Mouse (Mus musculus): Measurements from ENCODE around the gene Tmc1.

Tmc1 gene

DNA sequence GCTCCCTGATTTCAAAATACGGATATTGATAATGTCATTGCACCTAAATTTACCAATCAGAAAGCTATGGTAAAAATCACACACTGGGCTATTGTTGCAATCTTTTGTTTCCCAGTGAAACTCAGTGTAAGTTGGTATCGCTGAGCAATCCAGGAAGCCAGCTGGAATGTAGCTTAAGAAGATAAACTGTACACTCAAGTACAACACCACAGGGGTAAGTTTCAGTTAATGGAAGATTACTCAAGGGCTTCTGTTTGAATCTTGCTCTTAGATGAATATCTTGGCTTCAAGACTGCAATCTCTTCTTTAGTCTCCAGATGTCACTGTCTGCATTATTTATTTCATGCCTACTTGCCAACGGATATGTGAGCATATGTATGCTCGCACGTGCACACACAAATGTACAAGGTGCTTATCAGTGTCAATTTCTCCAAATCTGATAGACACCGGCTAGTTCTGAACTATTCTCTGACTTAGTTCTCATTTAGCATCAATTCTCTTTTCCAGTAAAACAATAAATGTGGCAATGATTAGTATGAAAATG, 156.4 kb downstream of the Tmc1 start:
- DNase-seq: peak; percentile 39

DNA sequence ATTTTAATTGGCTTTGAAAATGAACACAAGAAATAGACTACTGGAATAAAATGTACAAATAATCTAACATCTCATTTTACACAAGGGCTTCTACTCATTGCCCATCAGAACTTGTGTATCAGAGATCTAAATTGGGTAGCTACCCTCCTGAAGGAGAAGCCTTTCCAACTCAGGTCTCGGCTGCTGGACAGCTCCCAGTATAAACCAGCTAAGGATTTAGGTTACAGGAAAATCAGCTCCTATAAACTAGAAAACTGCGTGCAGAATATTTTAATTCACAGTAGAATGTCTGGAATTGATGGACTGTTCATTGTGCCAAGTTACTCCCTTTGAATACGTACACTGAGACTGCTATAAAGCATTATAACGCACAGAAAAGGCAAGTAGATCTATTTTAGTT, 158.0 kb downstream of the Tmc1 start:
- DNase-seq: no peak

DNA sequence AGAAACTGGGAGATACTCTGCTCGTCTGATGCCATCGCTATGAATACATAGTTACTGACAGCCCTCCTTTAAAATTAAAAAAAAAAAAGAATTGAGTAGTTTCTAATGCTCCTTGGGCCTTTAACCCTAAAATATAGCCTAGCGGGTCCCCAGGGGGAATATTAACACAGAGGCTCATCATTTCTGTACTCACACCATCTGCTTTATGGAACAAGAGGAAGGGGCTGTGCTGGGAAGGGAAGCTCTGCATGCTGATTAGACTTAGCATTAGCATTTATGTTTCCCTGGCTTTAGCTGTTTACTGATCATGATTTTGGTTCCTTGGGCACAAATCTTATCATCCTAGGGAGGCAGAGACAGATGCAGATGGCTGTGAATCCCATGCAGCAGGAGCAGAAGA, 159.0 kb downstream of the Tmc1 start:
- DNase-seq: no peak

DNA sequence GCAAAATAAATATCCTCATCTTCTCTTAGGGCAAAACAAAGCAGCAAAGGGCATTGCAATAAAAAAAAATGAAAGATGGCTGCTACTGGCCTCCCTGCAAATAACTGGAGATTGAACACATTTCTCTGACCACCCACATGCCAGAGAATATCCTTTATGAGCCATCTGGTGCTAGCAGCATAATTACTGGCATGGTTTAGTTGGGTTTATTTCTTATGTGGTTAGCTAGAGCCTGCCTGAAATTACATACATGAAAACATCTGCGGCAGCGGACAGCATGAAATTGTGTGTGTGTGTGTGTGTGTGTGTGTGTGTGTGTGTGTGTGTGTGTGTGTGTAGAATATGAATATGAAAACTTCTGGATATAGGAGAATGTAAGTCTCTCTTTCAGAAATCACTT, 161.2 kb downstream of the Tmc1 start:
- no peak for DNase-seq

DNA sequence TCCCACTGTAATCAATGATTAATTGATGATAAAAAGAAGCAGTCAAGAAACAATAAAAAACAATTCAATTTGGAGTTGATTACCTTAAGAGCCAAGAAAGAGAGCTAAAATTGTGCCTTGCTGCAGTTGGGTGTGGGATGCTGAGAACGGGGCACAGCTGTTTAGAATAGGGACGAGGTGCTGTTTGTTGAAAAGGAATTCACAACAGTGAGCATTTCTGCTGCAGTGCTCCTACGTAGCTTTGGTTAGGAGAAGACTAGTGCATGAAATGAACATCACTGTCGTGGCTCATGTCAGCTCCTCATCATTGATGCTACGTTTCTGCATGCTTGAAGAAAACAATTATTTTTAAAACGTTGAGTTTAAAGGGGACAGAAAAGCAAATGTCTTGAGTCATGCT, 166.7 kb downstream of the Tmc1 start:
- no peak for DNase-seq

DNA sequence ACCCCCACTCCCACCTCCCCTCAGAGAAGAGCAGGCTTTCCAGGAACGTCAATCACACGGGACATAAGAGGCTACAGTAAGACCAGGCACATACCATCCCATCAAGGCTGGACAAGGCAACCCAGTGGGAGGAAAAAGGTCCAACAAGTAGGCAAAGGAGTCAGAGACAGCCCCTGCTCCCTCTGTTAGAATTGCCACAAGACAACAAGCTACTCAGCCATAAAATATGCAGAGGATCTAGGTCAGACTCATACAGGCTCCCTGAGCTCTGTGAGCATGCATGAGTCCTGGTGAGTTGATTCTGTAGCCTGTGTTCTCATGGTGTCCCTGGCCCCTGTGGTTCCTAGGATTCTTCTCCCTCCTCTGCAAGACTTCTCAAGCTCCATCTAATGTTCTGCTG, 178.3 kb downstream of the Tmc1 start:
- no peak for DNase-seq

DNA sequence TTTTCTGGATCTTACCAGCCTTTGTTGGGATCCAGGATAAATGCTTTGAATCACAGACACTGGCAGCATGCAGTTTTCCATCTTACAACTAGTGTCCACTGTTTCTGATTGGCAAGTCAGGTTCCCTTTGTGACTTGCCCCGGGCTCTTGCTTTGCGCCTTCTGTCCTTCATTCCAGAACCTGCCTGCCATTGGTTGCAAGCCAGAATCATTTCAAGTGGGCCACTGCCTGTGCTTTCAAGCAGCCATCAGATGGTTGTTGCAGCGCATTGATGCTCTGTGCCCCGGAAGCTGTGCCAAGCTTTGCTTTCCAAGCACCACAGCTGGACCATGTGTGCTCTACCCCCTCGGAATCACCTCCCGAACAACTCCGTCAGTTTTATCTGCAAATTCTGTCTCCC, 180.1 kb downstream of the Tmc1 start:
- no peak for DNase-seq

DNA sequence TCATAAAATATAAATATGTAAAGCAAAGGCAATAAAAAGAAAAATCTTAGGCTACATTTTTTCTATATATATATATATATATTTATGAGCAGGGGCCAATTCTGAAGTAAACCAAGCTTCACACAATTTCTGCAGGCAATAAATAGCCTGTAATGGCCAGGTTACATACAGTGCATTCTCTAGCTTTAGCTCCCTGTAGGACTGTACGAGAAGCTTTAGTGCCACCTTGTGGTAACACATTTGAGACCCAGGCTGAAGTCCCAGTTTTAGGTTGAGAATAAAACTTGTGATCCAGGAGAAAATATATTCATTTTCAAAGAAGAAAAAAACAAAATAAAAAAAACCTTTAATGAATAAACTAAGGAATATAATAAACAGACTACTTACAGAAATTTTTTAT, 189.8 kb downstream of the Tmc1 start:
- DNase-seq: peak; percentile 46

DNA sequence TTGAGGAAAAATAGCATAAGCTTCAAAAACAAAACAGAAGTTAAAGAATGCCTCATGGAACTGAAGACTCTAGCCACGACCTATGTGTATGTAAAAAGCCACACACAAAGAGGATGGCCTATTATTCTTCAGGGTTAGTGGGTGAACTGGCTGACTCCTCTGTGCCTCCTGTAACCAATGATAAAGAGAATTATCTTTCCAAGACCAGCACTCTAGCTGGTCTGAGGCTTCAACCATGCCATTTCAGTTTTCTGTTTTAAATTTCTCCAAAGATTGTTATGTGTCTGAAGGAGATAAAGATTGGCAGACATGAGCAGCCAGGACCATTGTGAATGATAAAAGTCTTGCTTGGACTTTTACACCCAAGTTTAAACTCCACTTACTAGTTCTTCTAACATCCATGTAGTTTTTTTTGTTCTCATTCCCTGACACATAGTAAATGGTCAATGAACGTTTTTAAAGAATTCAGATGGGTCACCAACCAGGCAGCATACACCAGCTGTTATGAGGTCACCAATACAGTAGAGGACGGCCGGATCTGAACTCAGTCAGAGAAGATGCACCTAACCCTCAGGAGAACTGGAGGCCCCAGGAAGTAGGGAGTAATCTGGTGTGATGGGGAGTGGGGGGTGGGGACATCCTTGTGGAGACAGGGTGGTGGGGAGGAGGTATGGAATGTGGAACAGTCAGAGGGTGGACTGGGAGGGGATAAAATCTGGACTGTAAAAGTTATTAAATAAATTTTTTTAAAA, 192.2 kb downstream of the Tmc1 start:
- no peak for DNase-seq

DNA sequence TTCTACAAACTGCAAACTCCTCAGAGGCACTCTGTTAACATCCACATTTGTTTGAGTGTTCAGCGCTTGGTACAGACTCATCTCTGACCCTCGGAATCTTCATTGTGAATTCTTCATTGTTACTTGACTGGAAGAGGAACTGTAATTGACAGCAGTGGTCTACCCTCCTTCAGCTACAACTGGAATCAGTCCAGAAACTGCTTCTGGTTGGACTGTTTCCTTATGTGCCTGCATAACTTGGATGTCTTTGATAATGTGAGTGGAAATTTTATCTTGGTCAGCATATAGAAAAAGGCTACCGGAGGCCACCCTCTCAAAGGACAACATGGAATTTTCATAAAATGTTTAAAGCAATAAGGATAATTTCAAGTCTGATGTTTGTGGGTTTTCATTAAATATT, 192.9 kb downstream of the Tmc1 start:
- no peak for DNase-seq

DNA sequence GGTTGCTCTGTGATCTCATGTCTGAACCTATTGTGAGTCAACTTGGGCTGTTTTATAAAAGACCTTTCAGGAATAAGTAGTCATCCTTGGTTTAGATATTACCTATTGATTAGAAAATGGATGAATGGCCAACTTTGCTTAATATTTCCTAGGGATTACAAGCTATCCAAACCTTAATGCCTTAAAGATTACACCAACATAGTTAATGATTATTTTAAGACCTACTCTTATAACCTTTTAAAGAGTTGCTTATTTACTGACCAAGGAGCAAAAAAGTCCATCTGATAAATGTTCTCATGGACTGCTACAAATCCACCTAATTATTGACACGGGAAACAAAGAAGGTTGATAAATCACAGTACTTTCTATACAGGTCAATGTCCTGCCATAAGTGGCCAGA, 209.4 kb downstream of the Tmc1 start:
- peak; percentile 16 for DNase-seq

Data from kidney, adult 9 months (tissue).